Mouse (Mus musculus) cerebellum, postnatal 4 days (tissue): ENCODE measurements around the gene Rcbtb2.

ENCODE experiments used
- DNase-seq, 2 experiments: peaks; one replicate each; pipeline ENCODE4 v3.0.0; 2022; ENCODE audit warnings: low spot score in 2 of 2, mixed read lengths in 1 of 2

Gene Rcbtb2

GRCm38 (mm10) chr14:73146721-73147120 is 23.9 kb downstream of the Rcbtb2 start:
- DNase-seq = no peak

- DNase-seq = no peak
Observed at GRCm38 (mm10) chr14:73148125-73148524, 25.3 kb downstream of the Rcbtb2 start.

GRCm38 (mm10) chr14:73161303-73161702 is 38.5 kb downstream of the Rcbtb2 start:
- DNase-seq = no peak

DNA sequence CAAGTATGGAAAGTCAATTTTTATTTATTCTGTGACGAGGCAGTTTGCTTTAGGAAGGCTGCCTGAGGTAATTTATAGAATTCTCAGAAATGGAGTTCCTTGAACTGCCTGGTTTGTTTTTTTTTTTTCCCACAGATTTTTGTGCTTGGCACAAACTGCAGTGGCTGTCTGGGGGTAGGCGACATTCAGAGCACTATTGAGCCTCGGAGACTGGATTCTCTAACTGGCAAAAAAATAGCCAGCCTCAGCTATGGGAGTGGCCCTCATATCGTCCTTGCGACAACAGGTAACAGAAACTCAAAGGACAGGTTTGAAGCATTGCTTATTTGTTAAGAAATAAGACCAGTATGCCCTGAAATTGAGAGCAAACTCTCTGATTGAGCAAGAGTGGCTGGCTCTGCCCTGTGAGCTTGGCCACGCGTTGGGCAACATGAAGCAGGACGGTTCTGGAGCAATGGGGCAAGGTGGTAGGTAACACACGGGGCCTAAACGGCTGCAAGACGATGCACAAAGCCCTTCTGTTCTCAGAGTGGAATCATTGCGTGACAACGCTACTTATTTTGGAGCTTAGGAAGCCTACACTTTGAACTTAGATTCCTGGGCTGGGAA is 39.5 kb downstream of the Rcbtb2 start:
- DNase-seq = no peak

- DNase-seq = no peak
Observed at GRCm38 (mm10) chr14:73163363-73163998, 40.6 kb downstream of the Rcbtb2 start.

DNA sequence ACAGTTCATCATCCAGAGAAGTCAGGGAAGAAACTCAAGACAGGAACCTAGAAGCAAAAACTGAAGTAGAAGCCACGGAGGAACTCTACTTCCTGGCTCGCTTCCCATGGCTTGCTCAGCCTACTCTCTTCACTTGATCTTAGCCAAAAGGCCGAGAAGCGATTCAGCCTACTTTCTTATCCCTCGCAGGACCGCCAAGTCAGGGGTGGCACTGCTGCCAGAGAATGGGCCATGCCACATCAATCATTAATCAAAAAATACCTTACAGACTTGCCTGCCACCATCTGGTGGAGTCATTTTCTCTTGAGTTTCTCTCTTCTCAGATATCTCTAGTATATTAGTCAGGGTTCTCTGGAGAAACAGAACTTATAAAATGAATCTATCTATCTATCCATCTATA is 42.3 kb downstream of the Rcbtb2 start:
- DNase-seq = no peak

DNA sequence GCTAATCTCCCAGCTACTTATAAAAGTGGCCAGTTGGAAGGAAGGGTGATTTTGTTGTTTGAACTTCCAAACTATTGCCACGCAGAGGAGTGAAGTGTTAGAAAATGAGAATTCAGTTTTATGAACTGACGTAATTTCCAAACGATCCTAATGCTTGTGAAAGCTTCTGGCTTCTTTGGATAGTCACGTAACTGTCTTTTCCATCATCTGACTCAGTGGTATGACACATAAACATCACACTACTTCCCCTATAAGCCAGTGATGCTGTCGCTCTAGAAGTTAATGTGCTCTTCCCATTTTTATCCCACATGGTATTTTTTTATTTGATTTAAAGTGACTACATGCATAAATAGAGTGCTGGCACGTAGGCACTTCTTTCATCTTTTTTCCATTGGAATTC is 45.8 kb downstream of the Rcbtb2 start:
- DNase-seq = no peak

DNA sequence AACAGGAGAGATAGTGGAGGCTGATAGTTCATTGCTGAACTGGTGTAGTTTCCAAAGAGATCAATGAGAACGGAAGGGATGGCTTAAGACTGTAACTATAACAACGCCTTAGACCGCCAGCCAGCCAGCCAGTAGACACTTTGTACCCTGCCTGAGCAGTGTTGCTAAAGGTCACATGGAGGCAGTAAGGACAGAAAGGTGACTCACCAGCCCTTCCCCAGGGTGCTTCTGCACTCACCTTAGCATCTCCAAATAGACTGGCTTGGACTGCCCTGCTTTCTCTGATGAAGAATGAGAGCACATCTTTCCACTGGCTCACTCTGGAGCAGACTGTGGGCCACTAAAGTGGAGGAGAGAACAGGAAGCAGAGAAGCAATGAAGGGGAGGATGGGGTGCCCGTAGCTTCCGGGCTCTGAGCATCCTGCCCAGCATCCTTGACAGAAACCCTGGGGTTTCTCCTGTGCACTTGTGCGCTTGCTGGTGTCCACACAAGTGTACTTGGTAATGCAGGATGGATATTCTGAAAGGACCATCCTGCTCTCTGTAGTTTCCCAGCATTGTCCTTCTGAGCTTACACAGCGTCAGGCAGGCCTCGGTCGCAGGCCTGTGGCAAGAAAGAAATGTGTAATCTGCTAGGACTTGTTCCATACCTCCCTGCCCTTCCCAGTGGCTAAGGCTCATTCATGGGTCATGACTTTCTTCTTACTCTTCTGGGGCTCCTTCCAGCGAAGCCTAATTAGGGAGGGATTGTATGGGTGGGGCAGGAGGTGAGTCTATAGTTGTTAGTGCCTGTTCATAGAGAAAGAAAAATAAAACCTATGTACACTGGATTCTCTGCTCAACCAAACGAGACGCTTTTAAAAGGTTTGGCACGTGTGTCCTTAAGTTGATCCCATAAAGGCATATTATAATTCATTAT is 47.3 kb downstream of the Rcbtb2 start:
- DNase-seq = no peak

DNA sequence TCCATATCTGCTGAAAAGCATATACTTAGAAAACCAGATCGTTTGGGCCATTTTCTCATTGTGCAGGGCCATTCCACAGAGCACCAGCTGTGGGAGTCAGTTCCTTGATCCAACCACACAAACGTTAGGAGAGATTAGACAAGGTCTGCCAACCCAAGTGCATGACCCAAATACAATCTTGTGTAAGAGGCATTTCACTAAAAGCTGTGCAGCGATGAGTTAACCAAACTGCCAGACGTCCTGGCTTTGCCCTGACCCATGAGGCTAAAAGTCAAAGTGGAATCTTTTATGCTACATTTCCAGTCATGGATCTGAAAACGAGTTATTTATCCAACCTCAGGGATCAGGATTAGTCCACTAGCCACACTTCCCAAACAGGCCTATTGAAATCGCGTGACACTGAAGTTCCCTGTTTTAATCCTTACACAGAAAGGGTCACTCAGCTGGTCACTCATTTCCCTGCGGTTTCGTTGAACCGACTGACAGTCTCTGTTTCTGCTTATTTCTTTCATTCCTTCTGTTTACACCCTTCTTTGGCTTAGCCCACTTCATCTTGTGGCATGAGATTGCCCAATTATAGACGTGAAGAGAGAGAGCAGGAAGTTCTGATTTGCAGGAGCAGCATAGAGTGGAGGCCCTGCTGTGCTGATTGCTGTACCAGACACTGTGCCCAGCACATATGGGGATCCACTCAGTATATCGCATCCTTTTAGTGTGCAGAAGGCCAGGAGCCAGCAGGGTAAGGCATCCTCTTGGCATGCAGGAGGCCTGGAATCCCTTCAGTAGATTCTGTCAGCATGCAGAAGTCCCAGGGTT is 49.6 kb downstream of the Rcbtb2 start:
- no peak for DNase-seq

DNA sequence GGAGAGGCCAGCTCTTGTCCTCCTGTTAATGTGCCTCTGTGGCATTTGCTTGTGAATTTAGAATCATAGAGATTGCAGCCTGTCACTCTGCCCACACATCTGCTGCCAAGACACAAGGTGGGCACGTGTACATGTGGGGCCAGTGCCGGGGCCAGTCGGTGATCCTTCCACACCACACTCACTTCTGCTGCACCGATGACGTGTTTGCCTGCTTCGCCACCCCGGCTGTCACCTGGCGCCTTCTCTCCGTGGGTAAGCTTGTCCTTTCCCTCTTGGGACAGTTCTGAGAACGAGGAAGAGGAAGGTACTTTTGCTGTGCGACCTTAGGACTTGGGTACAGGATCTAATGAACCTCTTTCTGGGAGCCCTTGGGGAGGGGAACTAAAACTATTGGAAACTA is 50.8 kb downstream of the Rcbtb2 start:
- no peak for DNase-seq

DNA sequence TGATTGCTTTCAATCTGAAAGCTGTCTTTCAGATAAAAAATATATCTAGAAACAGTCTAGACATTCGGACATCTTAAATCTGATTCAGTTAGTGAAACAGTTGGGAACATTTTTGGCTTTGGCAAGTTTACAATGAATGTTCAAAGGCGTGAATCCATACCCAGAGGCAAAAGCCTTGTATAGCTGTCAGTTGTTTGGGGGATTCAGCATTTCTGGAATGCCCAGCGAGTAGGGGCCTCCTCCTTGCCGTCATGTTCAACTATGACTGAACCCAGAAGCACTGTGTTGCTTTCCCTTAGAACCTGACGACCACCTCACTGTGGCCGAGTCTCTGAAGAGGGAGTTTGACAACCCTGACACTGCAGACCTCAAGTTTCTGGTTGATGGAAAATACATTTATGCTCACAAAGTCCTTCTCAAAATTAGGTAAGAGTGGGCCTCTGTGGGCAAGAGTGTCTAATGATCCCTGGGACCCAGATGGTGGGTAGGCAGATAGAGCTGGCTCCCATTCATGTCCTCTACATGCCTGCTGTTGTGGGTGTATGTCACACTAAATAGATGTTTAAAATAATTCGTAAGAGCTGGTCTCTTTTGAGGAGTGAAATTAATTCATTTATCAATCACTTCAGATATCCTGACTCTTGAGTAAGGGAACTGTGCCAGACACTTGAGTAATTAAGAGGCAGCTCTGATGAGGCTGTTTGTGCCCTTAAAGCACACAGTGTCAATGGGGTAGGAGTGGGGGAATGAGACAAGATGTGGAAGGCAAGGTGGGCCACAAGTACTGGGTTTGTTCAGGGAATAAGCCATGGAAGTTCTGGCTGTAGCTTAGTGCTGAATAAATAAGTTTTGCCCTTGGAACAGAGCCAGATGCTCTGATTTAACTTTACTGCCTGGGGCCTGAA is 51.5 kb downstream of the Rcbtb2 start:
- no peak for DNase-seq

DNA sequence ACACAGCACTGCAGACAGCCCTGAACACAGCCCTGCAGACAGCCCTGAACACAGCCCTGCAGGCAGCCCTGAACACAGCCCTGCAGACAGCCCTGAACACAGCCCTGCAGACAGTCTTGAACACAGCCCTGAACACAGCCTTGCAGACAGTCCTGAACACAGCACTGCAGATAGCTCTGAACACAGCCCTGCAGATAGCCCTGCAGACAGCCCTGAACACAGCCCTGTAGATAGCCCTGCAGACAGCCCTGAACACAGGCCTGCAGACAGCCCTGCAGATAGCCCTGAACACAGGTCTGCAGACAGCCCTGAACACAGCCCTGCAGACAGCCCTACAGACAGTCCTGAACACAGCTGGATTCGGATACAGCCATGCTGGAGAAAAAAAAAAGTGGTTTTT is 52.2 kb downstream of the Rcbtb2 start:
- no peak for DNase-seq

- DNase-seq = no peak
Observed at GRCm38 (mm10) chr14:73175814-73176213, 53.0 kb downstream of the Rcbtb2 start.

DNA sequence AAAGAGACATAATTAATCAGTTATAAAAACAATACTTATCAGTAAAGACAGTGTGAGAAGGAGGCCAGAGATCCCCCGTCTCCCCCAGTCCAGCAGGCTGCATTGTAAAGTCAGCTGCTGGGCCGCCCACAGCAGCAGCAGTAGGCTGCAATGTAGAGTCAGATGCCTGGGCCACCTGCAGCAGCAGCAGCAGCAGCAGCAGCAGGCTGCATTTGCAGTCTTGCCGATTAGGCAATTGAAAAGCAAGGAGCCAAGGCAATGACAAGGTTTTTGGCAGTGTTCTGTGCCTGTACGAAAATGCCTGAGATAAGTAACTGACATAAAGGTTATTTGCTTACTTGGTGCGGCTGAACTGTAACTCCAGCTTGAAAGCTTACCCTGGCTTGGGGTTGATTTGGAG is 53.4 kb downstream of the Rcbtb2 start:
- no peak for DNase-seq

DNA sequence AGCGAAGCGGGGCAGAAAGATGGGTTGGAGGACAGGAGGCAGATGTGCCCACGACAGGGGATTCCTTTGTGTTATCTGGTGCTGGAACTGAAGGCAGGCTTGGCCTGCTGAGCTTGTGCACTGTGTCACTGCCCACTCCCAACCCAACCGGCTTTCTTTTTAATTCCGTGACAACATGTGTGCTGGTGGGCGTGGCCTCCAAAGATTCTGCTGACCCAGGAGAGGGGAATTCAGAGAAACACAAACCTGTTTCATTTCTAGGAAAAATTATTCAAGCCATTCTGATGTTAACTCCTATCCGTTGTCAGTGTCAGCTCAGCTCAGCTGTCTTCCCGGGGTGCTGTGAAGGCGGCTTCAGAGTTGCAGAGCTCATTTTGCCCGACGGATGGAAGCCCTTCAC is 55.1 kb downstream of the Rcbtb2 start:
- DNase-seq = no peak

DNA sequence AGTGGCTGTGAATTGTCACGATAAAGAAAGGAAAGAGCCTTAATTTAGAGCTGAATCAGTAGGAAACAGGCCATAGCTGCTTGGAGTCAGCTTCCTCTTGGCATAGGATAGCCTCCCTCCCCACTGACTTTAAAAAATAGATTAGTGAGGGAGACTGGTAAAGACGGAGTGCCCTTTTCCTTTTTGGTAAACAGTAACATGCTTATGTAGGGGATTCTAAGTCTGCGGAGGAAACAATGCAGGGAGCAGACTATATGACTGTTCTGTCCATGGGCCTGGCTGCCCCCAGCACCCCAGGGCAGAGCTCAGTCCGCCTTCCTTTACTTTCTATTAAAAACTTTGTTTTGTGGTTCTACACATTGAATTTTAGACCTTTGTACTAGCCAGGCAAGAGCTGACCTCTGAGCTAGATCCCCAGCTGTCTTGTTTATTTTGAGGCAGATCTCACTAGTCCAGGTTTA is 56.4 kb downstream of the Rcbtb2 start:
- DNase-seq = no peak

- no peak for DNase-seq
Observed at GRCm38 (mm10) chr14:73180671-73181070, 57.8 kb downstream of the Rcbtb2 start.

GRCm38 (mm10) chr14:73181144-73181543 is 58.3 kb downstream of the Rcbtb2 start:
- DNase-seq = no peak

- no peak for DNase-seq
Observed at GRCm38 (mm10) chr14:73186875-73187274, 64.0 kb downstream of the Rcbtb2 start.

- DNase-seq = no peak
Observed at GRCm38 (mm10) chr14:73199058-73199457, 76.2 kb downstream of the Rcbtb2 start.

DNA sequence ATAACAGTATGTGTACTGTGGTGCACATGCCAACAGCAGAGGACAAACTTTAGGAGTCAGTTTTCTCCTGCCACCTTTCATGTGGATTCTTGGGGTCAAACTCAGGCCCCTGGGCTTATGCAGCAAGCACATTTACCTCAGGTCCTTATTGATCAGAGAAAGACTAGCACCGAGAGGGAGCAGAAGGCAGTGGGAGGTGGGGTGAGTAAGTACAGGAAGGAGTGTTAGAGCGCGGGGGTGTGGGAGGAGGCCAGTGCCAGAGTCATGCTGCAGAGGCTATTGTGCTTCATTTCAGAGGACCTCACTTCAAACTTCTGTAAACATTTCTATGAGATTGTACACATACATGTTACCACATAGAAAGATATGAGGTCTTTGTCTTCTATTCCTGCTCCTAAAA is 78.6 kb downstream of the Rcbtb2 start:
- DNase-seq = no peak
